Mouse (Mus musculus) neural tube, embryonic 15.5 days (tissue): Measurements from ENCODE around the gene Crcp. TPM values are rescaled to one million over a fixed set of nuclear protein-coding genes. Genes with fewer than 3 reads are reported as not detected.

Experiments
- ATAC-seq: fragments of 200-750 bp; cut with Nextera tagmentation; 2 replicates; pipeline ENCODE4 v1.8.0; 2017; ENCODE audit warnings: mild to moderate bottlenecking, moderate TSS enrichment, moderate library complexity; ENCODE audit not compliant: low FRiP score
- H3K27ac ChIP-seq: fragments of 300-500 bp; sonication (generic); replicated peaks from 2 replicates; pipeline ENCODE4 v1.5.1; 2015; ENCODE audit warnings: mild to moderate bottlenecking, inconsistent platforms
- H3K27me3 ChIP-seq: fragments of 300-500 bp; sonication (generic); replicated peaks from 2 replicates; pipeline ENCODE4 v1.6.1; 2015; ENCODE audit warnings: inconsistent platforms
- H3K36me3 ChIP-seq: fragments of 300-500 bp; sonication (generic); 2 replicates; pipeline ENCODE4 v1.6.1; 2015; ENCODE audit warnings: inconsistent platforms
- H3K4me1 ChIP-seq: fragments of 300-500 bp; sonication (generic); 2 replicates; pipeline ENCODE4 v1.6.1; 2015; ENCODE audit warnings: inconsistent platforms
- H3K4me2 ChIP-seq: fragments of 300-500 bp; sonication (generic); 2 replicates; pipeline ENCODE4 v1.6.1; 2015; ENCODE audit warnings: inconsistent platforms, mild to moderate bottlenecking, moderate library complexity
- H3K4me3 ChIP-seq: fragments of 300-500 bp; sonication (generic); replicated peaks from 2 replicates; pipeline ENCODE4 v1.5.1; 2015; ENCODE audit warnings: mild to moderate bottlenecking, inconsistent platforms
- H3K9ac ChIP-seq: fragments of 300-500 bp; sonication (generic); replicated peaks from 2 replicates; pipeline ENCODE4 v1.6.1; 2015; ENCODE audit warnings: mild to moderate bottlenecking, inconsistent platforms
- H3K9me3 ChIP-seq: fragments of 300-500 bp; sonication (generic); replicated peaks from 2 replicates; pipeline ENCODE4 v1.6.1; 2016; ENCODE audit warnings: inconsistent platforms
- WGBS: fragments of 180-500 bp; shearing (Covaris S2); methylation state at CpG from one replicate; pipeline ENCODE4 v1.1.7; 2015; ENCODE audit warnings: mixed read lengths; 5-methylcytosine and 5-hydroxymethylcytosine counted together
- polyA plus RNA-seq: library from polyadenylated mRNA; unstranded; fragments of >200 nt; fragmentation: Nextera tagmentation; extraction: Ambion mirVana; gene quantifications from 2 replicates; pipeline ENCODE4 v1.2.1, GENCODE M21; 2015

The Crcp gene
- polyA plus RNA-seq, 1 experiment from 2014 or later, result 80.4 TPM

DNA sequence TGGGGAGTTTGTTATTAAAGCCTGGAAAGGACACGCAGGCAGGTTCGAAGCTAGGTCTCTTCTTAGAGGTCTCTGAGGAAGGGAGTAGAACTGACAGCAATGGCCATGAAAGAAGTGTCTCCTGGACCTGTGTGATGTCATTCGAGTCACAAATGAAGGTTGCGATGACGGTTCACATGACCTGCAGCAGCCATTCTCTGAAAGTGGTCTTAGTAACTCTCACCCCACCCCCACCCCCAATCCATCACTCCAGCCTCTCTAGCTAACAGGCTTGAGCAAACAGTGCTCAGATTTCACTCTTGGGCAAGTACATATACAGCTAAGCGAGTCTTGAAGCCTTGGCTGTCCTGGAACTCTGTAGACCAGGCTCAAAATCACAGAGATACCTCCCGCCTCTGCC, 25.9 kb upstream of the Crcp start:
- 69% methylated on average over 7 of the region's 7 CpGs for WGBS
- H3K27ac ChIP-seq, result peak overlapping the region; percentile 54; the same call in 1 of the 2 replicates
- peak overlapping the region; percentile 74 for H3K4me2 ChIP-seq
- peak overlapping the region; percentile 56 for H3K4me3 ChIP-seq
- H3K27me3 ChIP-seq, result no peaks in the 10 kb centered on the region
- ATAC-seq, result no peak
- no peaks in the 10 kb centered on the region for H3K9me3 ChIP-seq
- no peaks in the 10 kb centered on the region for H3K36me3 ChIP-seq
- H3K4me1 ChIP-seq, result peaks cover 20% of the 10 kb centered on the region
- H3K9ac ChIP-seq, result peak overlapping the region; percentile 69; the same call in 1 of the 2 replicates

DNA sequence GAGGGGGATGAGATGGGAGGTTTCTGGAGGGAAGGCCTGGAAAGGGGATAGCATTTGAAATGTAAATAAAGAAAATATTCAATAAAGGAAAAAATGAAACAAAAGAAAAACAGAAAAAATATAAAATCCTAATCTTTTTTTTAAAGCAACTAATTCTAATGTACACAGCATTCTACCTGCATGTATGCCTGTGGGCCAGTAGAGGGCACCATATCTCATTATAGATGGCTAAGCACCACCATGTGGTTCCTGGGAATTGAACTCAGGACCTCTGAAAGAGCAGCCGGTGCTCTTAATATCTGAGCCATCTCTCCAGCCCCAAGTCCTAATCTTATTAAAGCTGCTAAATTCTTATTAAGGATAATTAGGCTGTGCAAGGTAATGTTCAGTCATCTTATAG, 21.7 kb upstream of the Crcp start:
- no peak overlapping the region for H3K9ac ChIP-seq
- H3K4me3 ChIP-seq, result no peak overlapping the region
- 93% methylated on average over 1 of the region's 1 CpGs for WGBS
- peaks cover 6% of the 10 kb centered on the region; the same call in 1 of the 2 replicates for H3K4me1 ChIP-seq
- no peaks in the 10 kb centered on the region for H3K27me3 ChIP-seq
- H3K27ac ChIP-seq, result no peak overlapping the region
- 0 out of 2 replicates have a peak, but pooled peaks cover 4% of the 10 kb centered on the region for H3K9me3 ChIP-seq
- H3K4me2 ChIP-seq, result no peak overlapping the region
- ATAC-seq, result no peak
- peaks cover 18% of the 10 kb centered on the region for H3K36me3 ChIP-seq

DNA sequence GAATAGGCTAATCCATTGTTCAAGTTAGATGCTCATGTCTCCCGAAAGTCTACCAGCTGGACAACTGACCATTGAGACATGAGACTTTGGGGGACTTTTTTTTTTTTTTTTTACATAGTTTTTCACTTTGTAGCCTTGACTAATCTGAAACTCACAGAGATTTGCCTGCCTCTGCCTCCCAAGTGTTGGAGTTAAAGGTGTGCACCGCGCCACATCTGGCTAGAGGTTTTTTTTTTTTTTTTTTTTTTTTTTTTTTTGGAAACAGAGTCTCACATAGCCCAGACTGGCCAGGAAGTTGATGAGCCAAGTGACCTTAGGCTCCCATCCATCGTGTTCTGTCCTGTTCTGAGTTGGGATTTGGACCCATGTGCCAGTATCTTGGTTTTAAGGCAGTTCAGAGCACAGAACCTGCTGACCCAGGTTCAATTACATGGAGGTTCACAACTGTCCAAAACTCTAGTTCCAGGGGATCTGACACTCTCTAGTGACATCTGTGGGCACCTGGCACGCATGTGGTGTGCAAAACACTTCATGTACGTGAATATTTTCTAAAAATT, 21.0 kb upstream of the Crcp start:
- Histone ChIP-seq H3K4me3 (no peak overlapping the region), H3K9ac (no peak overlapping the region), H3K27me3 (no peaks in the 10 kb centered on the region), H3K27ac (no peak overlapping the region), H3K9me3 (0 out of 2 replicates have a peak, but pooled peaks cover 4% of the 10 kb centered on the region), H3K4me2 (no peak overlapping the region), H3K4me1 (peaks cover 3% of the 10 kb centered on the region; the same call in 1 of the 2 replicates), H3K36me3 (peaks cover 26% of the 10 kb centered on the region)
- WGBS, result 80% methylated on average over 6 of the region's 6 CpGs
- ATAC-seq, result no peak

DNA sequence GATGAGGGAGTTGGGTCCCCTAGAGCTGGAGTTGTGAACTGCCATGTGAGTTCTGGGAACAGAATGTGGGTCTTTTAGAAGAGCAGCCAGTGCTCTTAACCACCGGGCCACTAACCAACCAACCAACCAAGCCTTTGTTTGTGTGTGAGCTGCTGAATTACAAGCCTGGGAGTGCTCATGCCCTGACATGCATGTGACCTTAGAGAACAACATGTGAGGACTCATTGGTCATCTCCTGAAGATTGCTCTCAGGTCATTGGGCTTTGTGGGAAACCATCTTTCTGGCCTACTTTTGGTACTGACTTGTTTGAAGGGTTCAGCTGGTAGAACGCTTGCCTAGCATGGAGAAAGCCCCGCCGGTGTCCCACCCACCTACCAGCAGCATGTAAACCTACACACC, 19.3 kb upstream of the Crcp start:
- Histone ChIP-seq H3K36me3 (peaks cover 33% of the 10 kb centered on the region), H3K9me3 (0 out of 2 replicates have a peak, but pooled peaks cover 4% of the 10 kb centered on the region), H3K27ac (no peak overlapping the region), H3K4me1 (no peaks in the 10 kb centered on the region), H3K9ac (no peak overlapping the region), H3K27me3 (no peaks in the 10 kb centered on the region), H3K4me3 (no peak overlapping the region), H3K4me2 (no peak overlapping the region)
- no peak for ATAC-seq
- WGBS, result 97% methylated on average over 4 of the region's 4 CpGs

DNA sequence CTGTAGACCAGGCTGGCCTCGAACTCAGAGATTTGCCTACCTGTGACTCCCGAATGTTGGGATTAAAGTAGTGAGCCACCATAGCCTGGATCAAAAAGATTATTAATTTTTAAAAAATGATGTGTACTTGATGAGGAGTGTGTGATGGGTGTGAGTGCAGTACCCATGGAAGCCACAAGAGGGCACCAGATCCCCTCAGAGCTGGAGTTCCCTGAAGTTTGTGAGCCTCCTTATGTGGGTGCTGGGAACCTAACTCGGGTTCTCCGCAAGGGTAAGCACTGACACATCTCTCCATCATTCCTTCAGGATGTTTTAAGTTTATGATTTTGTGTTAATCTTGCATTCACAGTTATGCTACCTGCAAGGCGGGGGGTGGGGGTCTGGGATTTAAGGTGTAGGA, 18.1 kb upstream of the Crcp start:
- Histone ChIP-seq H3K27ac (no peak overlapping the region), H3K4me1 (no peaks in the 10 kb centered on the region), H3K4me2 (no peak overlapping the region), H3K4me3 (no peak overlapping the region), H3K27me3 (no peaks in the 10 kb centered on the region), H3K9me3 (0 out of 2 replicates have a peak, but pooled peaks cover 4% of the 10 kb centered on the region), H3K36me3 (peaks cover 43% of the 10 kb centered on the region), H3K9ac (no peak overlapping the region)
- 95% methylated on average over 5 of the region's 5 CpGs for WGBS
- ATAC-seq, result no peak

DNA sequence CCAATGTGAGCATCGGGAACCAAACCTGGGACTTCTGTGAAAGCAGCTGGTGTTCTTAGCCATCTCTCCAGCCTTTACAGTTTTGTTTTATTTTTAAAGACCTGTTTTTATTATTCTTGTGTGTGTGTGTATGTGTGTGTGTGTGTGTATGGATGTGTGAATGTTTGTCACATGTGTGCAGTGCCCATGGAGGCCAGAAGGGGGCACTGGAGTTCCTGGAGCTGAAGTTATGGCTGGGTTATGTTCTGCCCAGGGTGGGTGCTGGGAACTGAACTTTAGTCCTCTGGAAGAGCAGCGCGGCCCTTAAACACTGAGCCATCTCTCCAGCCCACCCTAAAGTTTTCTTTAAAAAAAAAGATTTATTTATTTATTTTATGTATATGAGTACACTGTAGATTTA, 14.0 kb upstream of the Crcp start:
- no peak for ATAC-seq
- no peak overlapping the region for H3K27ac ChIP-seq
- H3K36me3 ChIP-seq, result peaks cover 43% of the 10 kb centered on the region
- no peaks in the 10 kb centered on the region for H3K27me3 ChIP-seq
- H3K4me1 ChIP-seq, result no peaks in the 10 kb centered on the region
- H3K4me3 ChIP-seq, result no peak overlapping the region
- 100% methylated on average over 3 of the region's 3 CpGs for WGBS
- H3K9me3 ChIP-seq, result 0 out of 2 replicates have a peak, but pooled peaks cover 4% of the 10 kb centered on the region
- no peak overlapping the region for H3K9ac ChIP-seq
- H3K4me2 ChIP-seq, result no peak overlapping the region

DNA sequence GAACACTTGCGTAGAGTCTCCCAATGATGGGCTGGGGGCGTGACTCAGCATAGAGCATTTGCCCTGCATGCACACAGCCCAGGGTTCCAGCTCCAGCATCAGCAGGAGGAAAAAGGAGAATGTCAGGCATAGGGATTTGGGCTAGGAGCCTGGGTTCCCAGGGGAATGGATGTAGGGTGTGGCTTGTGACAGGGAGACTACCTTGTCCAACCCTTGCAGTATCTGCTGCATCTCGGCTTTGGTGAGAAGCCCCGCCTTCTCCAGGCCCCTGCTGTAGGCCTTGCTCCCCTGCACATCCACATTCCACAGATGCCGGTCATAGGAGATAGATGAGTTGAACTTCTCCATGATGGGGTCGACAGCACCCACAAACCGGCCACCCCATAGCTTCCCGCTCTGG, 9.6 kb upstream of the Crcp start:
- no peak for ATAC-seq
- Histone ChIP-seq H3K36me3 (peaks cover 14% of the 10 kb centered on the region), H3K27ac (no peak overlapping the region), H3K4me2 (no peak overlapping the region), H3K4me1 (peaks cover 16% of the 10 kb centered on the region), H3K4me3 (no peak overlapping the region), H3K9ac (no peak overlapping the region), H3K9me3 (no peaks in the 10 kb centered on the region), H3K27me3 (no peaks in the 10 kb centered on the region)
- WGBS, result 83% methylated on average over 8 of the region's 8 CpGs

DNA sequence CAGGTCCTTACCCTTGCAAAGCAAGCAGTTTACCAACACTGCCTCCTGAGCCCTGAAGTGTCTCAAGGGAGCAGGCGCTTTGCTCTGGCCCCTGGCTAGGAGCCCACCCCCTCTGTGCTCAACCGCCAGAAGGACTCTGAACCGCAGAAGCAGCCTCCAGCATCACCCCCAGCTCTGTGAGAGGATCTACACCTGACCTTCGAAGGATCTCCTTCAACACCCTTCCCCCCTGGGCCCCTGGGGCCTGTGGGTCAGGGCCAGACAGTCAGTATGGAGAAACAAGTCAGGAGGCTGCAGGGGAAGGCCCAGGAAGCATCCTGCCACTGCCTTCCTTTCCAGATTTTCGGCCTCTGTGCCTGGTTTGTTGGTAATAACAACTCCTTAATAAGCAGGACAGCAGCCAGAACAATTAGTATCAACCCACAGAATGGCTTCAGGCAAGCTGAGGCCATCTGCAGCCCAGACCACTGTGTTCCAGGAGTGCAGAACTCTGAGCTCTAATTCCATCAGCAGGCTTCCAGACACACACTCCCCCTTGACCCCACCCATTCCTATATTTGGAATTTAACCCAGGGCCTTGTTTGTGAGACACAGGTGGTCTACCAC, 7.6 kb upstream of the Crcp start:
- ATAC-seq, result no peak
- H3K9ac ChIP-seq, result no peak overlapping the region
- no peaks in the 10 kb centered on the region for H3K36me3 ChIP-seq
- H3K27ac ChIP-seq, result no peak overlapping the region
- H3K4me1 ChIP-seq, result peaks cover 16% of the 10 kb centered on the region
- 0 out of 2 replicates have a peak, but pooled peaks cover 5% of the 10 kb centered on the region for H3K27me3 ChIP-seq
- 68% methylated on average over 5 of the region's 5 CpGs for WGBS
- H3K4me3 ChIP-seq, result no peak overlapping the region
- no peak overlapping the region for H3K4me2 ChIP-seq
- H3K9me3 ChIP-seq, result no peaks in the 10 kb centered on the region

DNA sequence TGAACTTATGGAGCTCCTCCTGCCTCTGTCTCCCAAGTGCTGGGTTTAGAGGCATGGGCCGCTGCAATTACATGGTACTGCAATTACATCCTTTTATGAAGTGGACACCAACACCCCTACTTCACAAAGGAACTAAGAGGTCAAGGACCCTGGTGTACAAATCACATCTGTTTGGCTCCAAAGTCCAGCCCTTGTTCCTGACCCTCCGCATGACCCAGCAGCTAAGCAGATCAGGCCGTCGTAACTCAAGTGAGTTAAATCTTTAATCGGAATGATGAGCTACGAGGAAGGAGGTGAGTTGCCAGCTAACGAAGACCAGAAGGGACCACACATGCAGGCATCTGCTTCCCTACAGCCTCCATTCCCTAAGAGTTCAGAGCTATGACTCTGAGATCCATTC, 6.7 kb upstream of the Crcp start:
- no peak overlapping the region for H3K9ac ChIP-seq
- no peak overlapping the region for H3K4me3 ChIP-seq
- no peaks in the 10 kb centered on the region for H3K36me3 ChIP-seq
- no peaks in the 10 kb centered on the region for H3K9me3 ChIP-seq
- H3K4me2 ChIP-seq, result no peak overlapping the region
- 69% methylated on average over 7 of the region's 7 CpGs for WGBS
- peaks cover 16% of the 10 kb centered on the region for H3K4me1 ChIP-seq
- no peak overlapping the region for H3K27ac ChIP-seq
- no peak for ATAC-seq
- peaks cover 6% of the 10 kb centered on the region; the same call in 1 of the 2 replicates for H3K27me3 ChIP-seq

DNA sequence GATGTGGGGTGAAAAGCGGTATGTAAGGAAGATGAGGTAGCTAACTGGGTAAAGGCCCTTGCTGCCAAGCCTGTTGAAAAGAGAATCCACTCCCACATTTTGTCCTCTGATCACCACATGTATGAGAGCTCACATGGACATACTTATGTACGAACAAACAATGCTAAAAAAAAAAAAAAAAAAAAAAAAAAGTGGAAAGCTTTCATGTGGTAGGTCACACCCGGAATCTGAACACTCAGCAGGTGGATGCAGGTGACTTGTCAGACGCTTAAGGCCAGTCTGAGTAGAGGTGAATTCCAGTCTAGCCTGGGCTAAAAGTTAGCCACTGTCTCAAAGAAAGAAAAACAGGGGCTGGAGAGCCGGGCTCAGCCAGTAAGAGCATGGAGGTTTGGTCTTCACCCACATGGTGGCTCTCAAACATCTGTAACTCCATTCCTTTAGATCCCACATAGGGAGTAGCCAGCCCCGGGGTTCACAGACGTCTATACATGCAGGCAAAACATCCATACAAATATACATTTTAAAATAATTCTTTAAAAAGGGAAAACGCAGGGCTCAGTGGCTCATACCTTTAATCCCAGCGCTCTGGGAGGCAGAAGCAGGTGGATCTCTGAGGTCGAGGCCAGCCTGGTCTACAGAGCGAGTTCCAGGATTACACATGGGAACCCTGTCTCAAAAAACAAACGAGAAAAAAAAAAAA, 5.9 kb upstream of the Crcp start:
- WGBS, result 44% methylated on average over 12 of the region's 12 CpGs
- ATAC-seq, result no peak
- H3K27me3 ChIP-seq, result peaks cover 10% of the 10 kb centered on the region; the same call in 1 of the 2 replicates
- peak overlapping the region; percentile 86; the same call in 1 of the 2 replicates for H3K27ac ChIP-seq
- H3K9me3 ChIP-seq, result no peaks in the 10 kb centered on the region
- peak overlapping the region; percentile 18; the same call in 1 of the 2 replicates for H3K9ac ChIP-seq
- peaks cover 16% of the 10 kb centered on the region for H3K4me1 ChIP-seq
- peak overlapping the region; percentile 56 for H3K4me3 ChIP-seq
- peak overlapping the region; percentile 96 for H3K4me2 ChIP-seq
- H3K36me3 ChIP-seq, result no peaks in the 10 kb centered on the region

DNA sequence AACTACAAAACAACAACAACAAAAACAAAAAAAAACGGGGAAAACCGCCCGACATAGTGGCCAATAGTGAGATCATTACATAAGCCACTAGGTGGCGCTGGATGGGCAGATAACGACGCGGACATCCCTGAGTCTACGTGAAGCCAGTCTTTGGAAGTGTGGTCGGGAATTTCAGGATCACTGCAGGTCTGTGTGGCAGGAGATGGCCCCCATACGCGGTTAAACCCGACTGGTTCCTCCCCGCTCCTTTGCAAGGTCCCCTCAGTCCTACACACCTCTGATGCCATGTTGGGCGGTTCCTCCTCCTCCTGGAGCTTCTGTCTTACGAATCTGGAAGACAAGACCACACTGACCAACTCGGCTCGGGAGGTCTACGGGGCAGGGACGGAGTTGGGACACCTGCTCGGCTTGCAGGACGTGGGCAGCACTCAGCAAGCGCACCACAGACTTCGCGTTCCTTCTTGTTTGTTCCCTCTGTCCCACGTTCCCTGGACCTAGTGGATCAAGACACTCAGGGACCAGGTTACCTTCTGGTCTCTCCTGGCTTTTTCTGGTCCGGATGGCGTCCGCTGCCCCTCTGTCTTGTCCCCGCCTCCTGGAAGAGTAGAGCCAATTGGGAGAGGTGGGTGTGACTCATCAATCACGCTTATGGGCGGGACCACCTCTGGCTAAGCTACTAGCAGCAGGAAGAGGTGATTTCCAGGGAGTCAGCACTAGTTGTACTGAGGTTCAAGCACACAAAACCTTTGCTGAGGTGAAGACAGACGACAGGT, 5.1 kb upstream of the Crcp start:
- Histone ChIP-seq H3K4me2 (peak overlapping the region; percentile 96), H3K9ac (peak overlapping the region; percentile 63), H3K4me3 (peak overlapping the region; percentile 56), H3K27ac (peak overlapping the region; percentile 86), H3K9me3 (no peaks in the 10 kb centered on the region), H3K4me1 (peaks cover 16% of the 10 kb centered on the region), H3K27me3 (peaks cover 10% of the 10 kb centered on the region; the same call in 1 of the 2 replicates), H3K36me3 (no peaks in the 10 kb centered on the region)
- peak; percentile 94 for ATAC-seq
- WGBS, result under 1% methylated on average over 32 of the region's 32 CpGs
